Mouse (Mus musculus) intestine, embryonic 14.5 days (tissue): Measurements from ENCODE around the gene Mbnl2. TPM values are rescaled to one million over a fixed set of nuclear protein-coding genes. Genes with fewer than 3 reads are reported as not detected.

Experiments
- ATAC-seq: fragments of 200-750 bp; cut with Nextera tagmentation; replicated peaks from 2 replicates; pipeline ENCODE4 v1.8.0; 2017; ENCODE audit warnings: low read depth, moderate number of reproducible peaks, moderate TSS enrichment, moderate library complexity; ENCODE audit not compliant: low FRiP score, low TSS enrichment
- DNase-seq: peaks from one replicate; pipeline ENCODE4 v3.0.0-alpha.2; 2018; ENCODE audit warnings: low spot score
- H3K27ac ChIP-seq: fragments of 300-500 bp; sonication (generic); 2 replicates; pipeline ENCODE4 v1.5.1; 2014; ENCODE audit warnings: low read depth, mild to moderate bottlenecking, control low read depth
- H3K27me3 ChIP-seq: fragments of 300-500 bp; sonication (generic); replicated peaks from 2 replicates; pipeline ENCODE4 v1.6.1; 2014; ENCODE audit warnings: low read length, control low read depth; ENCODE audit not compliant: control insufficient read depth, insufficient read depth
- H3K36me3 ChIP-seq: fragments of 300-500 bp; sonication (generic); 2 replicates; pipeline ENCODE4 v1.6.1; 2014; ENCODE audit warnings: low read length, control low read depth; ENCODE audit not compliant: control insufficient read depth, insufficient read depth
- H3K4me1 ChIP-seq: fragments of 300-500 bp; sonication (generic); replicated peaks from 2 replicates; pipeline ENCODE4 v1.6.1; 2014; ENCODE audit warnings: low read length, control low read depth, mixed read lengths; ENCODE audit not compliant: control insufficient read depth, insufficient read depth
- H3K4me2 ChIP-seq: fragments of 300-500 bp; sonication (generic); 2 replicates; pipeline ENCODE4 v1.6.1; 2014; ENCODE audit warnings: low read length
- H3K4me3 ChIP-seq: fragments of 300-500 bp; sonication (generic); 2 replicates; pipeline ENCODE4 v1.5.1; 2014; ENCODE audit warnings: low read depth, low read length, control low read depth, mixed read lengths
- H3K9ac ChIP-seq: fragments of 300-500 bp; sonication (generic); 2 replicates; pipeline ENCODE4 v1.6.1; 2014; ENCODE audit warnings: mild to moderate bottlenecking, low read length
- H3K9me3 ChIP-seq: fragments of 300-500 bp; sonication (generic); 2 replicates; pipeline ENCODE4 v1.6.1; 2016; ENCODE audit warnings: low read length, control low read depth; ENCODE audit not compliant: control insufficient read depth
- WGBS: fragments of 180-500 bp; shearing (Covaris S2); extraction: QIAGEN DNeasy Blood & Tissue Kit; methylation state at CpG from one replicate; pipeline ENCODE4 v1.1.7; 2014; 5-methylcytosine and 5-hydroxymethylcytosine counted together
- polyA plus RNA-seq: library from polyadenylated mRNA; unstranded; fragments of >200 nt; fragmentation: Nextera tagmentation; extraction: Ambion mirVana; gene quantifications from 2 replicates; pipeline ENCODE4 v1.2.1, GENCODE M21; 2014

Mbnl2 gene
- polyA plus RNA-seq, 1 experiment from 2014 or later = 111 TPM

GRCm38 (mm10) chr14:120289528-120289927 lies 14.1 kb downstream of the Mbnl2 start:
- H3K27ac ChIP-seq = peak overlapping the region; percentile 33; the same call in 1 of the 2 replicates
- no peaks in the 10 kb centered on the region for H3K27me3 ChIP-seq
- no peak overlapping the region for H3K4me2 ChIP-seq
- H3K36me3 ChIP-seq = peaks cover 10% of the 10 kb centered on the region; the same call in 1 of the 2 replicates
- no peak overlapping the region for H3K9ac ChIP-seq
- ATAC-seq (no peak), DNase-seq (no peak)
- 79% methylated on average over 7 of the region's 7 CpGs for WGBS
- no peak overlapping the region for H3K4me3 ChIP-seq
- H3K9me3 ChIP-seq = no peaks in the 10 kb centered on the region
- H3K4me1 ChIP-seq = peaks cover 53% of the 10 kb centered on the region

DNA sequence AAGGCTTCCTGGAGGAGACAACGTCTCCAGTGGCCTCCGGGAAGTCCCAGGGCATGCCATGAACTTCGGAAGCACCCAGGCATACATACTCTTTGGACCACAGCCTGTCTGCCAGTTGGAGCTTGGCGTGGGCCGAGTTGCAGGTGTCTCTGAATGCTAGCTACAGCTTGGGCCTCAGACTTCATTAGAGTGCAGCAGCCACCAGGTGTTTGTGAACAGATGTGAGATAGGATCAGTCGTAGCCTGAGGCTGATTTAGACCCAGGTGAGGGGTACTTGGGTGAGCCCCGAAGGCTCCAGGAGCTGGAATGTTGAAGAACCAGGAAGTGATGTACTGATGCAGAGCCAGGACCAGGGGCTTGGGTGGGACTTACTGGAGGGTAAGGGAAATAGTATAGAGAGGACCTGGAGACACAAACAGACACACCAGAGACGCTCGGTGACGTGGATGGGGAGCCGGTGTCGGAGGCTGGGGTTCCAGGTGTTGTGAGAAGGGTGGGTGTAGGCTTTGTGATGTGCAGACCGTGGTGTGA lies 15.8 kb downstream of the Mbnl2 start:
- Histone ChIP-seq H3K27ac (no peak overlapping the region), H3K9me3 (no peaks in the 10 kb centered on the region), H3K4me1 (peaks cover 58% of the 10 kb centered on the region), H3K9ac (no peak overlapping the region), H3K4me3 (no peak overlapping the region), H3K36me3 (peaks cover 12% of the 10 kb centered on the region; the same call in 1 of the 2 replicates), H3K27me3 (no peaks in the 10 kb centered on the region), H3K4me2 (no peak overlapping the region)
- DNase-seq = no peak
- 89% methylated on average over 13 of the region's 13 CpGs for WGBS
- ATAC-seq = no peak

GRCm38 (mm10) chr14:120292133-120292532 lies 16.7 kb downstream of the Mbnl2 start:
- WGBS = 69% methylated on average over 5 of the region's 5 CpGs
- ATAC-seq (no peak), DNase-seq (no peak)
- peak overlapping the region; percentile 44 for H3K27ac ChIP-seq
- H3K9ac ChIP-seq = no peak overlapping the region
- no peak overlapping the region for H3K4me3 ChIP-seq
- H3K36me3 ChIP-seq = peaks cover 9% of the 10 kb centered on the region; the same call in 1 of the 2 replicates
- H3K4me2 ChIP-seq = no peak overlapping the region
- H3K9me3 ChIP-seq = no peaks in the 10 kb centered on the region
- peaks cover 59% of the 10 kb centered on the region for H3K4me1 ChIP-seq
- no peaks in the 10 kb centered on the region for H3K27me3 ChIP-seq

GRCm38 (mm10) chr14:120292617-120293195 lies 17.2 kb downstream of the Mbnl2 start:
- no peak overlapping the region for H3K9ac ChIP-seq
- WGBS = 62% methylated on average over 6 of the region's 6 CpGs
- 0 out of 2 replicates have a peak, but pooled peaks have one; percentile 33 for ATAC-seq
- H3K9me3 ChIP-seq = no peaks in the 10 kb centered on the region
- H3K4me1 ChIP-seq = peaks cover 59% of the 10 kb centered on the region
- peak overlapping the region; percentile 44; the same call in 1 of the 2 replicates for H3K27ac ChIP-seq
- DNase-seq = no peak
- no peak overlapping the region for H3K4me3 ChIP-seq
- no peaks in the 10 kb centered on the region for H3K27me3 ChIP-seq
- no peak overlapping the region for H3K4me2 ChIP-seq
- peaks cover 8% of the 10 kb centered on the region; the same call in 1 of the 2 replicates for H3K36me3 ChIP-seq

DNA sequence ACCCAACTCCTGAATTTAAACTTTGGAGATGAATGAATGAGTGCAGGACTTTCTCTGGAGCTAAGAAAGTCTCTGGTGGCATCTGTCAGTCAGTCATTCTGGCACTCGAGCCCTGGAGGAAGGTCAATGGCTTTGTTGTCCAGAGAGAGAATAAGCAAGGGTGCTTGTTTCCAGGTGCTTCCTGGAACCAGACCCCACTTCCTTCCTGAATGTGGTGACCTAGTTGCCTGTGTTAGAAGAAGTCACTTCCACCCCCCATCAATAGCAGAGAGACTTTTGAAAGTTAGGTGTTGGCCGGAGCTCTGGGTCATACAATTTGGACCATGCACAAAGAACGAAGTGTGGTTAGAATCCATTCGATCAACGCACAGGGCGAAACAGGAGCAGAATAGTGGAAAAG lies 19.0 kb downstream of the Mbnl2 start:
- no peaks in the 10 kb centered on the region for H3K9me3 ChIP-seq
- 81% methylated on average over 6 of the region's 6 CpGs for WGBS
- H3K27me3 ChIP-seq = no peaks in the 10 kb centered on the region
- no peak for DNase-seq
- peaks cover 64% of the 10 kb centered on the region for H3K4me1 ChIP-seq
- peaks cover 8% of the 10 kb centered on the region; the same call in 1 of the 2 replicates for H3K36me3 ChIP-seq
- H3K27ac ChIP-seq = peak overlapping the region; percentile 27; the same call in 1 of the 2 replicates
- H3K4me2 ChIP-seq = no peak overlapping the region
- no peak overlapping the region for H3K9ac ChIP-seq
- ATAC-seq = no peak
- H3K4me3 ChIP-seq = no peak overlapping the region

DNA sequence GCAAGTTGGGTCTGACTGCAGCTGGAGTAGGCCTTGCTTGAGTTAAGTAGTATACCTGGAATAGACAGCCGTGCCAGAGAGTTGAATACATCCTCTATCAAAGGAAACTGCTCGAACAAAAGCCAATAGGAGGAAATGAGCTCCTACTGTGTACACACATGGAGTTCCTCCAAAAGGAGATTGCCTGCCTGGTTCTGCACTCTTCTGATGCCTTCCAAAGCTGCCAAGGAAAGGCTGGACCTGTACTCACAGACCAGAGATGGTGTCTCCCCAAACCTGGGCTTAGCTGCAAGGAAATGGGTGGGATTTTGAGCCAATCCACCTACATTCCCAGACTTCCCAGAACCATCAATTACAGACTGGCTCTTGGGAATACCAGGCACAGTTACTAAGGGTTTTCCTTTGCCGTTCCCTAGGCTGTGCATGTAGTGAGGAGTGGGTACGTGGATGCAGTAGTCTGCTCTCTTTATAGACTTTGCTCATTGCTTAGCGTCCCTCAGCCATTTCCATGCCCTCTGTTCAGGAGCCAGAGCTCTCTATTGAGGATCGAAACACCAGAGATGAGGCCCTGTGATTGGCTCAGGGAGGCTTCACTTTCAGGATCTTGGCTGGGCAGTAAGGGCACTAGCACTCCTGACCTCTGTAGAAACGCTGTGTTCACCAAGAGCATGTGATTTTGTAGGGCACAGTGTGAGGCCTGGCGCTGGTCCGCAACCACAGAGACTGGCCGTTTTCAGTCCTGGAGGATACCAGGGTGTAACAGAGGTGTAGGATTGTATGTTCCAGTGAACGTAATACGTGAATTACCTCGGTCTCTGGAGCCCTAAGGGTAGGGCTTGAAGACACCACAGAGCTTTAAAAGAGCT lies 20.1 kb downstream of the Mbnl2 start:
- ATAC-seq (no peak), DNase-seq (no peak)
- no peak overlapping the region for H3K4me3 ChIP-seq
- no peaks in the 10 kb centered on the region for H3K27me3 ChIP-seq
- H3K9ac ChIP-seq = no peak overlapping the region
- H3K4me1 ChIP-seq = peaks cover 72% of the 10 kb centered on the region
- peak overlapping the region; percentile 85; the same call in 1 of the 2 replicates for H3K27ac ChIP-seq
- peak overlapping the region; percentile 35; the same call in 1 of the 2 replicates for H3K4me2 ChIP-seq
- H3K36me3 ChIP-seq = peaks cover 5% of the 10 kb centered on the region; the same call in 1 of the 2 replicates
- no peaks in the 10 kb centered on the region for H3K9me3 ChIP-seq
- 82% methylated on average over 13 of the region's 13 CpGs for WGBS

GRCm38 (mm10) chr14:120296231-120297006 lies 20.9 kb downstream of the Mbnl2 start:
- peak overlapping the region; percentile 20; the same call in 1 of the 2 replicates for H3K9ac ChIP-seq
- WGBS = 52% methylated on average over 17 of the region's 17 CpGs
- ATAC-seq = 0 out of 2 replicates have a peak, but pooled peaks have one; percentile 37

More at GRCm38 (mm10) chr14:120296231-120297006, 20.9 kb downstream of the Mbnl2 start:
- no peaks in the 10 kb centered on the region for H3K9me3 ChIP-seq
- no peaks in the 10 kb centered on the region for H3K27me3 ChIP-seq
- peak overlapping the region; percentile 35 for H3K4me2 ChIP-seq
- peaks cover 77% of the 10 kb centered on the region for H3K4me1 ChIP-seq
- H3K27ac ChIP-seq = peak overlapping the region; percentile 85
- DNase-seq = no peak
- peaks cover 5% of the 10 kb centered on the region; the same call in 1 of the 2 replicates for H3K36me3 ChIP-seq
- H3K4me3 ChIP-seq = no peak overlapping the region
